Mouse (Mus musculus): ENCODE measurements around the gene Cntrl. TPM values are rescaled to one million over a fixed set of nuclear protein-coding genes. Genes with fewer than 3 reads are reported as not detected.

The Cntrl gene
- polyA plus RNA-seq, 1 experiment from 2014 or later: 34.6 TPM

GRCm38 (mm10) chr2:35157836-35158235 is 48.5 kb downstream of the Cntrl start:
- Histone ChIP-seq H3K4me3 (ENCODE audit: low read depth, low read length) (no peak overlapping the region), H3K4me2 (replicated peaks; ENCODE audit: low read depth, low read length) (no peak overlapping the region), H3K36me3 (ENCODE audit: control insufficient read depth, insufficient read depth, low read length) (peaks cover 71% of the 10 kb centered on the region), H3K27me3 (ENCODE audit: control insufficient read depth, insufficient read depth, low read length) (no peaks in the 10 kb centered on the region), H3K27ac (ENCODE audit: low read length) (no peak overlapping the region), H3K9me3 (ENCODE audit: control insufficient read depth, low read depth, low read length) (no peaks in the 10 kb centered on the region), H3K9ac (replicated peaks; ENCODE audit: low read depth, low read length) (no peak overlapping the region), H3K4me1 (ENCODE audit: control insufficient read depth, insufficient read depth, low read length) (no peaks in the 10 kb centered on the region)
- 78% methylated on average over 7 of the region's 7 CpGs for WGBS
- ATAC-seq (ENCODE audit: insufficient number of reproducible peaks, insufficient read depth, low FRiP score, low read depth): no peak

- 81% methylated on average over 3 of the region's 3 CpGs for WGBS
- Histone ChIP-seq H3K9ac (replicated peaks; ENCODE audit: low read depth, low read length) (no peak overlapping the region), H3K4me2 (replicated peaks; ENCODE audit: low read depth, low read length) (no peak overlapping the region), H3K27ac (ENCODE audit: low read length) (no peak overlapping the region), H3K9me3 (ENCODE audit: control insufficient read depth, low read depth, low read length) (no peaks in the 10 kb centered on the region), H3K27me3 (ENCODE audit: control insufficient read depth, insufficient read depth, low read length) (no peaks in the 10 kb centered on the region), H3K4me3 (ENCODE audit: low read depth, low read length) (no peak overlapping the region), H3K4me1 (ENCODE audit: control insufficient read depth, insufficient read depth, low read length) (no peaks in the 10 kb centered on the region), H3K36me3 (ENCODE audit: control insufficient read depth, insufficient read depth, low read length) (peaks cover 73% of the 10 kb centered on the region)
- no peak for ATAC-seq (ENCODE audit: insufficient number of reproducible peaks, insufficient read depth, low FRiP score, low read depth)
Observed at GRCm38 (mm10) chr2:35158358-35158757, 49.1 kb downstream of the Cntrl start.

DNA sequence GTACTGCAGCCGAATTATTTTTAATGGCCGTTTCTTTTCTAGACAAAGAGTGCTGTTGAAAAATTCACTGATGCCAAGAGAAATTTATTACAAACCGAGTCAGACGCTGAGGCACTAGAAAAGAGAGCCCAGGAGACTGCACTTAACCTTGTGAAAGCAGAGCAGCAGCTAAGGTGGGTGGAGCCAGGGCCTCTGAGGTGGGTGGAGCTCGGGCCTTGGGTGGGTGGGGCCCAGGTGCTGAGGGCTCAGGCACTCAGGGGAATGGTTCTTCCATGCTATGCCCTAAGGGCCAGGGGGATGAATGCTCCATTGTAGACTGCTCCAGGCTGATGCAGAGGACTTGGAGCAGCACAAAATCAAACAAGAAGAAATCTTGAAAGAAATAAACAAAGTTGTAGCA is 50.9 kb downstream of the Cntrl start:
- Histone ChIP-seq H3K27me3 (ENCODE audit: control insufficient read depth, insufficient read depth, low read length) (no peaks in the 10 kb centered on the region), H3K9ac (replicated peaks; ENCODE audit: low read depth, low read length) (no peak overlapping the region), H3K27ac (ENCODE audit: low read length) (no peak overlapping the region), H3K36me3 (ENCODE audit: control insufficient read depth, insufficient read depth, low read length) (peaks cover 64% of the 10 kb centered on the region), H3K4me2 (replicated peaks; ENCODE audit: low read depth, low read length) (no peak overlapping the region), H3K4me1 (ENCODE audit: control insufficient read depth, insufficient read depth, low read length) (no peaks in the 10 kb centered on the region), H3K9me3 (ENCODE audit: control insufficient read depth, low read depth, low read length) (no peaks in the 10 kb centered on the region), H3K4me3 (ENCODE audit: low read depth, low read length) (no peak overlapping the region)
- no peak for ATAC-seq (ENCODE audit: insufficient number of reproducible peaks, insufficient read depth, low FRiP score, low read depth)
- WGBS: 48% methylated on average over 5 of the region's 5 CpGs

- peaks cover 65% of the 10 kb centered on the region for H3K36me3 ChIP-seq (ENCODE audit: control insufficient read depth, insufficient read depth, low read length)
- no peak overlapping the region for H3K27ac ChIP-seq (ENCODE audit: low read length)
- no peak overlapping the region for H3K4me2 ChIP-seq (replicated peaks; ENCODE audit: low read depth, low read length)
- no peak overlapping the region for H3K4me3 ChIP-seq (ENCODE audit: low read depth, low read length)
- H3K4me1 ChIP-seq (ENCODE audit: control insufficient read depth, insufficient read depth, low read length): no peaks in the 10 kb centered on the region
- H3K27me3 ChIP-seq (ENCODE audit: control insufficient read depth, insufficient read depth, low read length): no peaks in the 10 kb centered on the region
- WGBS: 84% methylated on average over 4 of the region's 4 CpGs
- H3K9me3 ChIP-seq (ENCODE audit: control insufficient read depth, low read depth, low read length): no peaks in the 10 kb centered on the region
- ATAC-seq (ENCODE audit: insufficient number of reproducible peaks, insufficient read depth, low FRiP score, low read depth): no peak
- no peak overlapping the region for H3K9ac ChIP-seq (replicated peaks; ENCODE audit: low read depth, low read length)
Observed at GRCm38 (mm10) chr2:35161846-35162488, 52.7 kb downstream of the Cntrl start.

DNA sequence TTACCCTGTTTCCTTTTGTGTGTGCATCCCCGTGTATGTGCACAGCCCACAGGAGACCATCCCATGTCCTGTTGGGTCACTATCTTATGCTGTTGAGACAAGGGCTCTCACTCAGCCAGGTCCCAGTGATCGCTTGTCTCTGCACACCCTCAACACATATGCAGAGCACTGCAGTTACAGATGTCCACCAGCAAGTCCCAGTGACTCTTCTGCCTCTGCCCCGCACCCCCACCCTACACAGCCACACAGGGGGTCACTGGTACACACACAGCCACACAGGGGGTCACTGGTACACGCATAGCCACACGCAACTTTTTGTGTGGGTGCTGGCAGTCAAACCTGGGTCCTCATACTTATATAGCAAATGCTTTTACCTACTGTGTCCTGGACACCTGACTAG is 54.1 kb downstream of the Cntrl start:
- ATAC-seq (ENCODE audit: insufficient number of reproducible peaks, insufficient read depth, low FRiP score, low read depth): no peak
- no peak overlapping the region for H3K9ac ChIP-seq (replicated peaks; ENCODE audit: low read depth, low read length)
- H3K4me3 ChIP-seq (ENCODE audit: low read depth, low read length): no peak overlapping the region
- H3K27ac ChIP-seq (ENCODE audit: low read length): no peak overlapping the region
- WGBS: 87% methylated on average over 5 of the region's 5 CpGs
- H3K4me1 ChIP-seq (ENCODE audit: control insufficient read depth, insufficient read depth, low read length): no peaks in the 10 kb centered on the region
- H3K27me3 ChIP-seq (ENCODE audit: control insufficient read depth, insufficient read depth, low read length): no peaks in the 10 kb centered on the region
- no peak overlapping the region for H3K4me2 ChIP-seq (replicated peaks; ENCODE audit: low read depth, low read length)
- peaks cover 67% of the 10 kb centered on the region for H3K36me3 ChIP-seq (ENCODE audit: control insufficient read depth, insufficient read depth, low read length)
- H3K9me3 ChIP-seq (ENCODE audit: control insufficient read depth, low read depth, low read length): no peaks in the 10 kb centered on the region

DNA sequence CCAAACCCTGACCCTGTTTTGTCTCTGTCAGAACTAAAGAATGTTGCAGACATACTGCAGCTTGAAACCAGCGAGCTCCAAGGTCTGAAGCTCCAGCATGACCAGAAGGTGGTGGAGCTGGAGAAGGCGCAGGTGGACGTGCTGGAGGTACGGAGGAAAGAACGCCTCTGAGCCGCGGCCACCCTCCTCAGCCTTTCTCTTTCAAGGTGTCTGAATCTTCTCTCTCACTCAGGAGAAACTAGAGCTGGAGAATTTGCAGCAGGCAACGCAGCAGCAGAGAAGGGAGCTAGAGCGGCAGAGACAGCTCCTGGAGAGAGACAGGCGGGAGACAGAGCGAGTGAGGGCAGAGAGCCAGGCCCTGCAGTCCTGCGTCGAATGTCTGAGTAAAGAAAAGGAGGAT is 56.1 kb downstream of the Cntrl start:
- Histone ChIP-seq H3K27me3 (ENCODE audit: control insufficient read depth, insufficient read depth, low read length) (no peaks in the 10 kb centered on the region), H3K9ac (replicated peaks; ENCODE audit: low read depth, low read length) (no peak overlapping the region), H3K36me3 (ENCODE audit: control insufficient read depth, insufficient read depth, low read length) (peaks cover 70% of the 10 kb centered on the region), H3K4me3 (ENCODE audit: low read depth, low read length) (no peak overlapping the region), H3K4me2 (replicated peaks; ENCODE audit: low read depth, low read length) (no peak overlapping the region), H3K4me1 (ENCODE audit: control insufficient read depth, insufficient read depth, low read length) (no peaks in the 10 kb centered on the region), H3K9me3 (ENCODE audit: control insufficient read depth, low read depth, low read length) (no peaks in the 10 kb centered on the region), H3K27ac (ENCODE audit: low read length) (no peak overlapping the region)
- ATAC-seq (ENCODE audit: insufficient number of reproducible peaks, insufficient read depth, low FRiP score, low read depth): no peak
- WGBS: 93% methylated on average over 13 of the region's 13 CpGs

- Histone ChIP-seq H3K4me3 (ENCODE audit: low read depth, low read length) (no peak overlapping the region), H3K36me3 (ENCODE audit: control insufficient read depth, insufficient read depth, low read length) (peaks cover 79% of the 10 kb centered on the region), H3K27ac (ENCODE audit: low read length) (no peak overlapping the region), H3K9ac (replicated peaks; ENCODE audit: low read depth, low read length) (no peak overlapping the region), H3K4me2 (replicated peaks; ENCODE audit: low read depth, low read length) (no peak overlapping the region), H3K4me1 (ENCODE audit: control insufficient read depth, insufficient read depth, low read length) (no peaks in the 10 kb centered on the region), H3K27me3 (ENCODE audit: control insufficient read depth, insufficient read depth, low read length) (no peaks in the 10 kb centered on the region), H3K9me3 (ENCODE audit: control insufficient read depth, low read depth, low read length) (no peaks in the 10 kb centered on the region)
- 84% methylated on average over 5 of the region's 5 CpGs for WGBS
- ATAC-seq (ENCODE audit: insufficient number of reproducible peaks, insufficient read depth, low FRiP score, low read depth): no peak
Observed at GRCm38 (mm10) chr2:35166816-35167215, 57.5 kb downstream of the Cntrl start.

- no peaks in the 10 kb centered on the region for H3K4me1 ChIP-seq (ENCODE audit: control insufficient read depth, insufficient read depth, low read length)
- ATAC-seq (ENCODE audit: insufficient number of reproducible peaks, insufficient read depth, low FRiP score, low read depth): no peak
- H3K4me2 ChIP-seq (replicated peaks; ENCODE audit: low read depth, low read length): no peak overlapping the region
- H3K36me3 ChIP-seq (ENCODE audit: control insufficient read depth, insufficient read depth, low read length): peaks cover 82% of the 10 kb centered on the region
- H3K9ac ChIP-seq (replicated peaks; ENCODE audit: low read depth, low read length): no peak overlapping the region
- no peak overlapping the region for H3K27ac ChIP-seq (ENCODE audit: low read length)
- 86% methylated on average over 2 of the region's 2 CpGs for WGBS
- no peak overlapping the region for H3K4me3 ChIP-seq (ENCODE audit: low read depth, low read length)
- H3K9me3 ChIP-seq (ENCODE audit: control insufficient read depth, low read depth, low read length): no peaks in the 10 kb centered on the region
- H3K27me3 ChIP-seq (ENCODE audit: control insufficient read depth, insufficient read depth, low read length): no peaks in the 10 kb centered on the region
Observed at GRCm38 (mm10) chr2:35169452-35169851, 60.2 kb downstream of the Cntrl start.

DNA sequence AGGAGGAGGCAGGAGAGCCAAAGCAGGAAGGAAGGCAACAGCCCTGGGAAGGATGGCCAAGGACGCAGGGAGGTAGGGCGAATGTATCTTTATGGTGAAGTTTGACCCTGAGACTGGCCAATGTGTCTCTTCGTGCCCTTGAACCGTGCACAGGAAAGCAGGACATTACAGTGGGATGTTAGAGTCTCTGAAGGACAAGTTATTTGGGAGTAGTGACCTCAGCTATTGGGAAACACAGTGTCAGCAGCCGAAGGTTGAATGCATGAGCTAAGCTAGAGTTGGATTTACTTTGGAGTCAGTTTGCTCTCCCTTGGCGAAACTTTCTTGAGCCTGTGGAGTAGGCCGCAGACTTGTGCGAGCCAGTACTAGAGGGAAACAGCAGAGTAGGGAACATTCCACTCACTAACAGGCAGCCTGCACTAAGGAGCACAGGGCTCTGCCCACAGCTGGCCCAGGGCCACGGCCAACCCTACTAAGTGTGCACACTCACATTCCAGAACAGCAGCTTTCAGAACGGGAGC is 62.1 kb downstream of the Cntrl start:
- peaks cover 88% of the 10 kb centered on the region for H3K36me3 ChIP-seq (ENCODE audit: control insufficient read depth, insufficient read depth, low read length)
- H3K4me2 ChIP-seq (replicated peaks; ENCODE audit: low read depth, low read length): no peak overlapping the region
- no peak overlapping the region for H3K9ac ChIP-seq (replicated peaks; ENCODE audit: low read depth, low read length)
- no peak overlapping the region for H3K4me3 ChIP-seq (ENCODE audit: low read depth, low read length)
- H3K4me1 ChIP-seq (ENCODE audit: control insufficient read depth, insufficient read depth, low read length): no peaks in the 10 kb centered on the region
- no peaks in the 10 kb centered on the region for H3K9me3 ChIP-seq (ENCODE audit: control insufficient read depth, low read depth, low read length)
- 78% methylated on average over 10 of the region's 10 CpGs for WGBS
- ATAC-seq (ENCODE audit: insufficient number of reproducible peaks, insufficient read depth, low FRiP score, low read depth): no peak
- no peak overlapping the region for H3K27ac ChIP-seq (ENCODE audit: low read length)
- H3K27me3 ChIP-seq (ENCODE audit: control insufficient read depth, insufficient read depth, low read length): no peaks in the 10 kb centered on the region
